Mouse (Mus musculus) natural killer cell, adult 2 months (primary cell): Measurements from ENCODE around the gene Iqgap2.

Experiments used
- DNase-seq, 2 experiments: peaks; one replicate each; pipeline ENCODE4 v3.0.0; 2022; ENCODE audit warnings: low spot score in 2 of 2

The Iqgap2 gene

DNA sequence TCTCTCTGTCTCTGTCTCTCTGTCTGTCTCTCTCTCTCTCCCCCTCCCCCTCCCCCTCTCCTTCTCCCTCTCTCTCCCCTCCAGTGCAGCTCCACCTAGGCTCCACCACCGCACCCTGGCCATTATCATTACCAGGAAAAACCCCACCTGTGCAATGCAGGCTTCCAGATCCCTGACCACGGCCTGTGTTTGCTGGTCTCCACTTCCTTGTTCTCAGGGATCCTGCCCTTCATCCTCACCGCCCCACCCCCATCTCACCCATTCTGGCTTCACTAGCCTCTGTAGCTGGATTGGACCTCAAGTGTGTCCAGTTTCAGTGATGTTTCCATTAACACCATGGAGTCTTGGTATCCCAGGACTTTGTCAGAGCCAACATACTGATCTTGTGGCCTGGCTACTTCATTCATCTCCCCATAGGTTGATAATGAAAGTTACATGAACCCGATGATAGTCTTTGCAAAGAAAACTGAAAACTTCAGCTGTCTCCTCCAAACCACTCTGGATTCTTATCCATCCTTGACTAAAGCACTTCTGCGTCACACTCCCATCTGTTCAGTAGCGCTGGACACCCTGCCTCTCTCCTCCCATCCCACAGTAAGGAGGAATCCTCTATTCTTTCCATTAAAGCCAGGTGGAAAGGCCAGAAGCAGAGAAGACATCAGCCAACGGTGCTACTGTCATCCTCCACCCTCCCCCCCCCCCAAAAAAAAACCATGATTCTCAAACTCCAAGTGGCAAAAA lies 62.1 kb downstream of the Iqgap2 start:
- DNase-seq, result no peak

DNA sequence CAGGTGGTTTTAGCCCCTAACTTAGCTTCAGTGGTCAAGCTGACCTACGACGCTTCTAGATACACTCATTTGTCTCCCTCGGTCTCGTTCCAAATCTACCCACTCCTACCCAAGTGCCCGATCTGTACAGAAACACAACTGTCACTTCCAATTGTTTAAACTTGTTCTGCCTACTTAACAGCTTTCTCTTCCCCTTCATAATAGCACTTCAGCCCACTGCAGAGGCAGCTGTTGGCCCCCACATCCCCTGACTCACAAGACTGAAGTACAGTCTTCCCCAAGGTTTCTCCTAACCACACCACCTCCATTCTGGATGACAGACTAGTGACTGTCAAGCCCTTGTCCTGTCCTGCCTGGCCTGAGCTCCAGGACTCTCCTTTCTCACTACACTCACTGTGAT lies 63.1 kb downstream of the Iqgap2 start:
- DNase-seq, result no peak

DNA sequence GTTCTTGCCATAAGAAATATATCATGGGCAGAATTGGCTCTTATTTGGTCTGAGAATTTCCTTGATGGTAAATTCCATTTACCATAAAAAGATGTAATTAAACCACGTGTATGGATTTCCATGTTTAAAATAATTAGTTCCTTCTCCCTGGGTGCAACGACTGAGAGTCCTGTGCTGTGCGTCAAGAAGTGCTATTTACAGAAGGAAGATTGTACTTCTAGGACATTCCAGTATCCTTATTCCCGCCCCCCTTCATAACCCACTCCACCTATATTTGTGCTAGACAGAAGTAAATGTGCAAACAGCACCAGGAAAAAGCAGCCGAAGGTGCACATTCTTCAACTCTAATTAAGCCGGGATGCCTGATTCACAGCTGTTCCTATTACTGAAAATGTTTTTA lies 65.5 kb downstream of the Iqgap2 start:
- DNase-seq, result no peak

DNA sequence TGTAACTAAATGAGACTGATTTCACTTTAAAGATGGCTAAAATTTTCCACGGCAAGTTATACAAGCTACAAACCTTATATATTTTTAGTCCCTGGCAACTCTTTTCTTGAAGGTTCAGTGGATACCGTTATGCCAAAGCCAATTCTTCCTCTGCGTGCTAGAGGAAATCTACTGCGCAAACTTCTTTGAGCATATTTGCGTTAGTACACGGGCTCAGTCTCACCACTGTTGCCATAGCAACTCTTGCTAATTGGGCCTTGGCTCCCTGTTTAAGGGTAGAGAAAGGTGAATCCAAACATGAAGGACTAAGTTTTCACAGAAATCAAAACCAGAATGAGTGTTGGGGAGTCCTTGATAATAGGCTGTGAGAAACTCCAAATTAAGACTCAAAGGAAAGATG lies 68.8 kb downstream of the Iqgap2 start:
- no peak for DNase-seq

DNA sequence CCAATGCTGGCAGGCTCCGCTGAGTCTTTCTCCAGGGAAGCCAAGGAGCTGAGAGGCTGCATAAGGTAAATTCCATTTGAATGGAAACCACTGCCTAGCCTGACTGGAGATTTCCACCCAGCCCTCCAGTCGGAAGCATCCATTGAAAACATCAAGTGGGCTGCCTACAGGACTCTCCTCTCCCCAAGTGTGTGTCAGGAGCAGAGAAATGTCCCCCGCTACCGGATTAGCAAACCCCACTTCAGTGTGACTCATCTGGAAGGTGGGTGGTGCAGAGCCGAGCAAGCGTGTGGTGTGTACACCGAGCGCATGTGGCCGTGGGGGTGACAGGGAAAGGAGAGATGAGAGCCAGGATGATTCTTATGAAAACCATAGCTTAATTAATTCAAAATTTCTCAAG lies 71.7 kb downstream of the Iqgap2 start:
- DNase-seq, result no peak

DNA sequence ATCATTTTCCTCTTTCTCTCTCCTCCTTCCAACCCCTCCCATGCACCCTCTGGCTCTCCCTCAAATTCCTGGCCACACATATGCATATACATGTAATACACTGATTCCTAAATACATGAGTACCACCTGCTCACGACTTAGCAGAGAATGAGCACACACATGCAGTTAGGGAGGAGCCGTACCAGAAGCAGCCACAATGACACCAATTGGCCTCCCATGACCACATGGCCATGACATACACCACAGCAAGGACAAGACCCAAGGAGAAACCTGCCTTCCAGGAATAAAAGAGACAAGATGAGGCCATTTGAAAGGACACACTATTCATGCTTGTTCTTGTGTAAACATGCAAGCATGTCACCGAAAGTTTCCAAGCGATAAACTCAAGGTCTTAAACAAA lies 72.8 kb downstream of the Iqgap2 start:
- no peak for DNase-seq

DNA sequence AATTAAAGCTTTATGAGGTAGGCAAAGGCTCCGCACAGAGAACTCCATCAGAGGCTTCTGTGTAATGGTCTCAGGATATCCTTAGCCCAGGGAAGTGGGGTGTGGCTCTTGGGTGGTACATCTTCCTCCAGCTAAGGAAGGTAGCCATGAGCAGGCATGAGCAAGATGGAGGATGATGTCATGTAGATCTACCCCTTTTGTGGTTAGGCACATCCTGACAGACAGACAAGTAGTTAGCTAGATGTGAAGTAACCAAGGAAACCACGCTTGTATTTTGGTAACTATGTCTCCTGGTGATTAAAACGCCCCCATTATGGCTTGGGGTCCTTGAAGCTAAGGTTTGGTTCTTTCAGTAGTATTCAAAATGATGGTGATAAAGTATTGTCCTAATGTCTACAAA lies 78.1 kb downstream of the Iqgap2 start:
- peak; percentile 20 to 50 for DNase-seq

- no peak for DNase-seq
These were observed 80.9 kb downstream of the Iqgap2 start for GRCm38 (mm10) chr13:95810796-95811195.

DNA sequence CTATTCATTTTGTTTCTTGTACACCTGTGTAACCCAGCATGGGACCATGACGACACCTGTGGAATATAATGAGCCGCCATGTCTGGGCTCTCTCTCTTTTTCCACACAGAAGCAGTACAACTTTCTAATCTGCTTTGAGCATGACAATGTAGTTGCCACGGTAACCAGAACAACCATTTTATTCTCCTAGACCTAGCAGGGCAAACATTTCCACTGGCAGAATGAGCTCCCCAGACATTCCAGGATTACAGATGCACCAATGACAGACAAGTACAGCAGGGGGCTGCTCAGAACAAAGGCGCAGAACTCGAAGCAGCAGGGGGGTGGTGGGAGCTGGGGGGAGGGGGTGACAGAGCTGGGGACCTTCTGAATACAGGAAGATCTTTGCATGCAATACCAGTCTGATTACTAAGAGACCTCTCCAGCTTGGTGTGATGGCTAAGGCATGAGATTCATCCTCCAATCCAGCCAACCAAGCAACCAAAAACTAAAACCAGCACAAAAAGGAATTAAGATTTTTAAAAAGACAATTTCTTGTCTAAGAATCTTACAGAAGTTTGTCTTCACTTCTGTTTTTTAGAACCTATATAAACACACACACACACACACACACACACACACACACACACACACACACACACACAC lies 84.5 kb downstream of the Iqgap2 start:
- no peak for DNase-seq

- DNase-seq, result no peak
These were observed 86.1 kb downstream of the Iqgap2 start for GRCm38 (mm10) chr13:95805469-95806166.

DNA sequence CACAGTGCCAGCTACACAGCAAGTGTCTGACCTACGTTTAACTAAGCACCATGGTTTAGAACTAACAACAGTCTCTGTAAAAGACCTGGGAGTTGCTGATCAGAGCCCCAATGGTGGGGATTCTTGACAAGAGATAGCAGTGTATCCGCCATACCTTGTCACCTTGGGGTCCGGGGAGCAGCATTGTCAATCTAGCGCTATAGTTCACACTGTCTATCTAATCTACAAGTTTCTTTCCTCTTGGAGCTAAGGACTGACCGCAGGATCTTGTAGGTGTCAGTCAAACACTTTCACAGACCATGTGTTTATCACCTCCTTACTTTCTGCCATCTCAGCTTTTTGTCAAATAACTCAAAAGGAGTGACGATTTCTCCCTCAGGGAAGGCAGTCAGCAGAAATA lies 87.6 kb downstream of the Iqgap2 start:
- no peak for DNase-seq

DNA sequence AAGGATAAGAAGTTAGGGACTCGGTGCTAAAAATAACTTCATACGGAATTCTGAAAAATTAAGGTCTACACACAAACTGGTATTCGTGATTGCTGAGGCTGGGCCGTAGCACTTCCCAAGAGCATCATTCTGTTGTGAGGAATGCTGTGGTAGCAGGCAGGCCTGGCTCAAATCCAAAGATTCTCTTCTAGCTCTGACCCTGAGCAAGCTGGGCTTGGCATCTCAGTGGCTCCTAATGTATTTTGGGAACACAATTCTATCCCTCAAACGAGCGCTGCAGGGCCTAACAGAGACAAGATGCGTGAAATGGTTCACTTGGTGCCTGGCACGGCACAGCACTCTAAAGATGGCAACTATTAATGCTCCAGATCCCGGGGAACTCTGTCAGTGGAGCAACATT lies 90.8 kb downstream of the Iqgap2 start:
- no peak for DNase-seq

DNA sequence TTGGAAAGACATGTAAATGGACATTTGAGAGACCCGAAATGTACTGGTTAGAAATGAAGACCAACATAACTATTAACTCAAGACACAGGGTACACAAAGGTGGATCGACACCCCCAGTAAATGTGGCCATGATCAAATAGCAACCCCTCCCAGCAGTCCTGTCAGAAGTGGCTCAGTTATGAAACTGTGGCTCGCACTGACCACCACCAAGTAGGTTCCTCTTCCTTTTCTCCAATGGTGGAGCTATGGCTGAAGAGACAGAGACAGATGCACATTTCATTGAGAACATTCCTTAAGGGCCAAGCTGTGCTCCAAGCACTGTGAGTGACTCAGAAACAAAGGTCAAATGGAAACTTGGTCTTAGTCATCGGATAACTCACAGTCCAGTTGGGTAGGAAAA lies 92.4 kb downstream of the Iqgap2 start:
- DNase-seq, result no peak

DNA sequence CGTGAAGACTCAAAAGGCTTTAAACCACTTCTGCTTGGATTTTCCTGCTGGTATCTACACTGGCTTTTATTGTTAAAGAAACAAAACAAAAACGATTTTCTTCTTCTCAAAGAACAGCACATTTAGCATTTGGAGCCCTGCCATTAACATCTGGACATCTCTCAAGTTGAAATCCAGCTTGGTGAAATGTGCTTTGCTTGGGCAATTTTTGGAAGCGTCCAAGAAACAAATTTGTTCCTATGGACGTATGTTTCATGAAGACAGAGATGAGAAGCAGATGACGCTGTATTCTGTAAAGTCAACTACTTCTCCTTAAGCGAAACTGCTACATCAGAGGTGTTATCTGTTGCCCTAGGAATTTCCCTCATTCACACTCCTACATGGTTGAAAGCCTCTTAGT lies 93.0 kb downstream of the Iqgap2 start:
- DNase-seq, result no peak

GRCm38 (mm10) chr13:95797530-95797929 lies 94.2 kb downstream of the Iqgap2 start:
- DNase-seq, result no peak

- no peak for DNase-seq
These were observed 97.4 kb downstream of the Iqgap2 start for GRCm38 (mm10) chr13:95794346-95794745.

DNA sequence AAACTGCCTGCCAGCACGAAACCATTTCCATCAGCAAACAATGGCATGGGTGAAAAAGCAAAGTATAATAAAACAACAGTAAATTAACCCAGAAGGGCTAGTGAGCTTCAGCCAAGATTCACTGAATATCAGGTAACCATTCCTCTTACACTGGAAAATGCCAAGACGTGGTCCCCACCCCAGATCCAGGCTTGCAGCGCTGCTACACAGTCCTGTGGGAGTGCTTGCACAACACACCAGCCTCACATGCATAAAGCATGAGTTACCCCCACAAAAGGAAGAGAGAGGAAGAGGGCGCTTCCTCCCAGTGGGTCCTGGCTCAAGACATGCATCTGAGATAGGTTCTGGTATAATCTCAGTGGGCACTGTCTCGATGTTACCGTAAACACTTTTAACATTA lies 100.8 kb downstream of the Iqgap2 start:
- DNase-seq, result no peak

DNA sequence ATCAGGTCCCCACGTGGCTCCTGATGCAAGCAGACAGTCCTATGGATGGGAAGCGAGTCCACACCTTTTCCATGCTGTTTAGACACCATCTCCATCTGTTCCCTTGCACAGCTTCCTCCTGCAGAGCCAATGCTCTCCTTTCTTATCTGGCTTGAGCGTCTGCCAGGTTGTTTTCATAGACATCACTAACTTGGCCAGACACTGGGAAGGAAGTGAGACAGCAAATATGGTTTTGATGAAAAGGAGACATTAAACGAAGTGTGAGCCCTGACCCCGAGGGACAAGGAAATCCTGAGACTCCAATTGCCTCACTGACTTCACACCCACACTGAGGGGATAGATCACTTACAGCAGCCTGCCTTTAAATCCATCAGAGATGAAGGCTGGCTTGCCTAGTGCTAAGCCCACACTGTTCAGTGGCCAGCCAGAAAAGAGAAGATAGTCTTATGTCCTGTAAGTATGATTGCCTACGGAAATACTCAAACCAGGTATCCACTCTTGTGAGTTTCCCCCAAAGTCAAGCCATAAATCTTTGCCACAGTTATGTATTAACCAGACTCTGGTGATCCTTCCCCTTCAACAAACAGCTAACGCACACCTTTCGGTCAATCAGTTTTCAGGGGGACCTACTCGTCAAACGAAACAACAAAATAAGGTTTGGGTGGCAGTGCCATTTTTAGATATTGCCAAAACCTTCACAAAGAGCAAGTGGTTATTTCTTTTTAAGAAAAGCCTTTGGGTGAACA lies 102.9 kb downstream of the Iqgap2 start:
- no peak for DNase-seq

- DNase-seq, result no peak
These were observed 108.8 kb downstream of the Iqgap2 start for GRCm38 (mm10) chr13:95782969-95783332.

DNA sequence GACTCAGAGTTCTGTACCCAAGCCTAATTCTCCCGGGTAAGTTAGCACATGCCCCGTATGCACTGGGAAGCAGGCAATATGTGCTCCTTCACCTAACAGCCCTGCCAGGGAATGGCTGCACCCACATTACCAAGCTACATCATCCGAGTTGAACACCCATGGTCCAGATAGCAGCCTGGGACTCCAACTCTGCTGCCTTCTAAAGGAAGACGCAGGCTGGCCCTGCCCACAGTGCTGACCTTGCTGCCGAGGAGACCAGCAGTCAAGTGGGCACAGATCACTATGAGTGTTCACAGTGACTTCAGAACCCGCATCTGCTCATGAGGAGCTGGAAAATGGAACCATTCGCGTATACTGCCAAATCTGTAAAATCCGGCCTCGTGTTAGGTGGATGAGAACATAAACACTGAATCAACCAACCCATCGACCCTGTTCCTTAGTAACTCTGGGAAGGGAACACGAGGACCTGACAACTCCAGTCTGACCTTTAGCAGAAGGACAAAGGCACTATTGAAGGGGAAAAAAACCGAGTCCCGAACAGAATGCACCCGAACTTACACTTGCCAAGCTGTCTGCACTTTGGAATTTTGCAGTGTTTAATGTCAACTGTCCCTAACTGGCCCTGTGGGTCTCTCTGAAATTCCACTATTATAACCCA lies 109.3 kb downstream of the Iqgap2 start:
- DNase-seq, result no peak

DNA sequence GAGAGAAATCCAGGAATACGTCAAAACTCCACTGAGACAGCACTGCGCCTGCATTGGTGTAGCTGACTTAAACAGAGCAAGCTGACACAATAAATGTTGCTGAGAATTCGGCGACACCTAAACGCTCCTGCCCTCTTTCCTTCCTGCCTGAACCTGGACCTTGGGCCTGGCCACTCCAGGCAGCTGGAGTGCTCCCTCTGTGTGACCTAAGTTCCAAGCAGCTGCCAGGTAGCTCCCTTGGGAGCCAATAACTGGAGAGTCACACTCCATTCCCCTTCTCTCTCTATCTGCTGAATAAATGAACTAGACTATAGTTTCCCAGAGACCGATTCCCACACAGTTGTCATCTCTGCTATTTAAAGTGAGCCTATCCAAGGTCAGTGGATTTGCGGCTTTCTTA lies 111.7 kb downstream of the Iqgap2 start:
- DNase-seq, result no peak

DNA sequence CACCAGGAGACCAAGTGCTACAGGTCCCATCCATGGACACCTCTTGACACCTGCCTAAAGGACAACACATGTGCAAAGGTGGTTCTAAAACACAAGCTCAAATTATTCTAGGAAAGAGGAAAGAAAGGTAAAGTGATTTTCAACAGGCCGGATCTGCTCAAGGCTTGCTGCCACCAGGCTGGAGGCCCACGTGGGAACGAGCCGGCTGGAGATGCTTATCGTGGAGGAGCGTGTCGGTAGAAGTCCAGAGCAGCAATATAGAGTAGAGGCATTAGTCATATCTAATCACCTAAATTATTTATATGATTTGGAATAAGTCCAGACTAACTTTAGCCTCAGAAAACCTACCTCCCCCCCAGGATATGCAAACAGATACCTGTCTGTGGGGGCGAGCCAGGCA lies 112.5 kb downstream of the Iqgap2 start:
- no peak for DNase-seq
